Mouse (Mus musculus): ENCODE measurements around the gene Col24a1.

- TF ChIP-seq CTCF (IDR thresholded peaks at IDR 0.05; ENCODE audit: control insufficient read depth, insufficient read depth, low read length) (no peak), POLR2A (IDR thresholded peaks at IDR 0.05; ENCODE audit: borderline replicate concordance, control insufficient read depth, low read depth, low read length) (no peak)
Observed at GRCm38 (mm10) chr3:145325402-145325801, 33.1 kb downstream of the Col24a1 start.

Measured in bone marrow, adult 2 months (tissue).